Mouse (Mus musculus) kidney, postnatal 10 days (tissue): ENCODE measurements around the gene Vmn2r106.

Experiments used
- DNase-seq: peaks from one replicate; pipeline ENCODE4 v3.0.0; 2021; ENCODE audit warnings: mixed read lengths

Gene Vmn2r106

DNA sequence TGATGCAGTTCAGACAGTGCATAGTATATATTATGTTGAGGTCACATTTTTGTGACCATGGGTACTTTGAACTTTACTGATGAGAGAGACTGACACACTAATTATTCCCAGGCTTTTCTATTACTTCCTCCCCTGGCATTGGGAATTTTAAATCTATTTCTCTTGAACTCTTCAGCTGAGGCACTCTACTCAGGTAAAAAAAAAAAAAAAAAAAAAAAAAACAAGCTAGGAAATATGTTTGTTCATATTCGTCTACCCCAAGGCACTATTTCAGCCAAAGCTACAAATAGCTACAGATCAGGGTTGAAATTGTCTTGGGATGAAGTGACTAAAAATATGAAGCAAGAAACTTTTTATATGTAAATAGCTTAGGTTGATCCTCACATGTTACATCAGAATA, at the start of gene Vmn2r106:
Gene Vmn2r106, minus strand, starts transcription at position 101 of the 400 bp plus-strand sequence.
- no peak for DNase-seq

GRCm38 (mm10) chr17:20305790-20306189, 20.4 kb upstream of the Vmn2r106 start:
- DNase-seq, result no peak

- no peak for DNase-seq
These were observed 1.6 kb upstream of the Vmn2r106 start for GRCm38 (mm10) chr17:20286906-20287305.

- no peak for DNase-seq
These were observed 29.8 kb downstream of the Vmn2r106 start for GRCm38 (mm10) chr17:20255522-20255921.

DNA sequence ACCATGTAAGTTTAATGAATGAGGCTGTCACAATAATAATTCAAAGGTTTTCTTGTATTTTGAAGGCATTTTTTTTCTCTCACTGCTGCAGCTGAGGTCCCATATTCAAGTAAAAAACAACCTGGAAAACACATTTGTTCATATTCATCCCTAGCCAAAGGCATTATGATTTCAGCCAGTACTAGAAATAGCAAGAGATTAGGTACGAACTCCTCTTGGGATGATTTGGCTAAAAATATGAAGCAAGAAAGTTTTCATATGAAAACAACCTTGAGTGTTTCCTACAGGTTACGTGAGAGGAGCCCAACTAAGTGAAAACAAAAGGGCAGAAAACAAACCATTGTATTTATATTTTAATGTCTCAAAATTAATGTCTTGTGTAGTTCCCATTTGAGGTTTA, 50.4 kb downstream of the Vmn2r106 start, which contains the start of gene Vmn2r105:
Gene Vmn2r105, minus strand, starts transcription at position 101 of the 400 bp plus-strand sequence.
- no peak for DNase-seq
